Mouse (Mus musculus): ENCODE measurements around the gene Lrrc10. TPM values are rescaled to one million over a fixed set of nuclear protein-coding genes. Genes with fewer than 3 reads are reported as not detected.
A peak's percentile ranks its signal among the peaks of the same experiment; 100 is the strongest.
"Not testable (repeated sequence)": the region's sequence is repeated elsewhere in the genome, so short reads cannot be mapped to it uniquely, and the experiment has no call there.

The Lrrc10 gene
- polyA plus RNA-seq, 1 experiment: 0.07 TPM

- not testable (repeated sequence) for DNase-seq (ENCODE audit: low read depth)
These were observed 1.5 kb upstream of the Lrrc10 start for GRCm38 (mm10) chr10:117043497-117044166.

DNA sequence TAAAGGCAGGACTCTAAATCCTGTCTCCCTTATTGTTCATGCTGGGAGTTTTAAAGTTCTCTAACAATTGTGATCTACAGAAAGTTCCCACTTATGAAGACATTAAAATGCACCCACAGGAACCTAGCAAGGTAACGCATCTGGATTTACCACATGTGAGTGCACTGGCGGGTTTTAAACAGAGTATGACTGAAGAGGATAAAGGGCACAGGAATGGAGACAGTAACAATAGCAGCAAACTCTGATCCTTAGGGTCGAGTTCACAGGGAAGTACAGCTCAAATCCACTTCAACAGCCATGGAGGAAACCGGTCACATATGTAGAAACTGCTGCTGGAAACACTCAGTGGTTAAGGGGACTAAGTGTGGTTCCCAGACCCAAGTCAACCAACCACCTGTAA is 4.1 kb downstream of the Lrrc10 start:
- no peak for DNase-seq (ENCODE audit: low read depth)

DNA sequence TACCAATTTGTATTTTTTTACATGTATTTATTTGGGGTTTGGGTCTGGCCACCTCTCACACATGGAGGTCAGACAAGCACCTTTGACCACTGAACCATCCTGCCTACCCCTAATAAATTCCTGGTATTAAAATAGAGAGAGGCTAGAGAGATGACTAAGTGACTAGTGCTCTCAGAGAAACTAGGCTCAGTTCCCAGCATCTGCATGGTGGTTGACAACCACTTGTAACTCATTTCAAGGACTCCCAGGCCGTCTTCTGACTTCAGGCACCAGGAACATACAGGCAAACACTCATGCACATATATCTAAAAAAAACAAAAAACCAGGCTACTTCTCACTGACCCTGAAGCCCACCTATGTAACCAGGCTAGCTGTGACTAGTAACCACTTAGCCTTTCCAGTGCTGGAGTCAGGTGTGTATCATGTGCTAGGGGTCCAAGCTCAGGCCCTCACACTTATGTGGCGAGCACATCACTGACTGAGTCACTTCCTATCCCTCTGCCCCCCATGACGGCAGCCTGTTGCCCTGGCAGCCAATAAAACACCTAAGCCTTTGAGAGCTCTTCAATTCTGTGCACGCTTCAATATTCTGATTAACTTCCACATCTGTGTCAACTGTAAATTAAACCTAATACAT is 4.9 kb downstream of the Lrrc10 start:
- DNase-seq (ENCODE audit: low read depth): no peak

DNA sequence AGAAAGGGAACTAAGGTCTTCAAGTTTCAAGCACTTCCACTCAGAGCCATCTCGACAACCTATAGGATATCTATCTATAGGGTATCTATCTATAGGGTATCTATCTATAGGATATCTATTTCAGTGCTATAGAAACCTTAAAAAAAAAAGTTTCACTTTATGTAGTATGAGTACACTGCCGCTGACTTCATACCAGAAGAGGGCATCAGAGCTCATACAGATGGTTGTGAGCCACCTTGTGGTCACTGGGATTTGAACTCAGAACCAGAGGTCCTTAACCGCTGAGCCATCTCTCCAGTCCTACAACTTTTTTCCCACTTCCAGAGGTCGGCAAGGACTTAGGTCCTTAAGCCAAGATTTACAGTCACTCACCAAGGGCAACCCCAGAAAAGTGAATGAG is 10.5 kb downstream of the Lrrc10 start:
- no peak for DNase-seq (ENCODE audit: low read depth)

DNA sequence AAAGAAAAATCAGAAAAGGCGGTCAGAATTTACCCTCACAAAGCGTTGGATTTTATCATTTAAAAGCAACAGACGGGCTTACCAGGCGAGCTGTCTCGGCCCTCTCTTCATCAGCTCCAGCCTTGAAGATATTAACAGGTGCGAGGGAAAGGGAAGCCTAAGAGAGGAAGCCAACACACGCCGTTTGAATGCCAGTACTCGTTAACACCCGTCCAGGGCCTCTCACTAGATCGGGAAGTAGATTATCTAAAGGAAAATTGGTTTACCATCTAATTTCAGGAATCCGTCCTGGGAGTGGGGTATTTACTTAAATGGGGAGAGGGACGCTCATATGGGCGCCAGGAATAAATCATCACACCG is 17.7 kb downstream of the Lrrc10 start:
- DNase-seq (ENCODE audit: low read depth): no peak

- peak; percentile 45 for DNase-seq (ENCODE audit: low read depth)
These were observed 18.3 kb downstream of the Lrrc10 start, which contains the start of gene Cct2 for GRCm38 (mm10) chr10:117063254-117064021. Gene Cct2 (minus strand): TSS chr10:117063814.

GRCm38 (mm10) chr10:117064076-117064475 is 18.9 kb downstream of the Lrrc10 start:
- DNase-seq (ENCODE audit: low read depth): no peak

- DNase-seq (ENCODE audit: low read depth): no peak
These were observed 24.0 kb downstream of the Lrrc10 start for GRCm38 (mm10) chr10:117069109-117069508.

GRCm38 (mm10) chr10:117072191-117072888 is 27.2 kb downstream of the Lrrc10 start:
- no peak for DNase-seq (ENCODE audit: low read depth)

DNA sequence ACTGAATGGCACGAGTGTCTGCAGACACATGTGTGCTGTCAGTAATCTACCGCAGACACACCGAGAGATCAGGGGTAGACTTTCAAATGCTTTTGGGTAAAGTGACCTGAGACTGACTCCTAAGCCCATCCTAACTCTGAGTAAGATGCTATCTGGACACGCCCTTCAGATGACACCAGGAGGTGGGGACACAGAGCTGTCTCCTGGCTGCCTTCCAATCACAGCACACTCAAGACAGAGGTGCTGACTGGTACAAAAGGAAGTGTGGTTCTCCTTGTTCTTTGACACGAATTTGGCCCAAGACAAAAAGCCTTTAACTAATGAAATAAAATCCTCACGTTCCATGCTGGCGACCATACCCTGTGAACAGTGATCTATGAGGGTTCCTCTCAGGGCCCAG is 28.0 kb downstream of the Lrrc10 start:
- DNase-seq (ENCODE audit: low read depth): no peak

DNA sequence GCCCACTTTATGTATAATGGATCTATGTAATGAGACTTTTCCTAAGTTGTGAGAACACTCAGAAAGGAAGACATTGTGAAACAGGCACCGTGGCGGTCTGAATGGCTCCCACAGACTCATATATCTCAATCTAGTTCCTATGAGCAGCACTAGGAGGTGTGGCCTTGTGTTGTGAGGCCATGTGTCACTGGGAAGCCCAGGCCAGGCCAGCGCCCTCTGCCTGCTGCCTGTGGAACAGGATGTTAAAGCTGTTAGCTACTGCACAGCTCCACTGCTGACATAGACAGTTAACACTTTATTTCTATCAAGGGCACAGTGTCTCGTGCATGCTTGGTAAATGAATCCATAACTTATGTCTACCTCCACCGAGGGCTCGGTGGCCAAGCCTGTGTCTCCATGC is 33.1 kb downstream of the Lrrc10 start:
- no peak for DNase-seq (ENCODE audit: low read depth)

GRCm38 (mm10) chr10:117081326-117081725 is 36.2 kb downstream of the Lrrc10 start:
- DNase-seq (ENCODE audit: low read depth): no peak

DNA sequence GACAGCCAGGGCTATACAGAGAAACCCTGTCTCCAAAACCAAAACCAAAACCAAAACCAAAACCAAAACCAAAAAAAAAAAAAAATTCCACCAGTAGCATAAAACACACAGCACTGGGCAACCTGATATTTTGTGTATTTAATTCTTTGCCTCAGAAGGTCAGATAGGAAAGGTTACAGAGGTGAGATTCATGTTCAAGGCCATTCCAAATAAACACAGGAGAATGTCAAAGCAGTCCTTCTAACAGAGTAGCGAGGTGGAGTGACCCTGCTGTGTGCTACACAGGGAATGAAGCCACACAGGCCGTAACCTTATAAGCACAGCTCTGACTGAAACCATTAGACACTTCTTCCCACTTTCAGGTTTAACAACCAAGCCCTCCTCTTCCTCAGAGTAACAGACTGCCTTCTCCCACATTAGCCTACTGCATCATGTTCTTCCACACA is 36.8 kb downstream of the Lrrc10 start:
- DNase-seq (ENCODE audit: low read depth): no peak

DNA sequence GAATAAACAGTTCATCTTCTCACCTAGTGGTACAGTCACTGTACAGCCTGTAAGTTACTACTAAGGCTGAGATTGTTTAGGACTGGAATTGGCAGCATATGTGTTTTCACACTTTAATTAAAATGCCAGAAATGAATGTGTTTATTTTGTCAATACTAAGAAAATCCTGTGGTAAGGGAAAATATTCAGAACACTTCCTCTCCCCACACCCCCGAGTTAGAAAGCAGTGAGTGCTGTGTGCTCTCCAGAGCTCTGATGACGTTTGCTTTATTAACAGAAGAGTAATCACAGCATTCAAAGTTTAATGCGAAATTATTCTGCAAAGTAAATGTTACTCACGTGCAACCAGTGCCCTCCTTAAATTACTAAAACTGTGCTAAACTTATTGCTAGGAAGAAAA is 44.5 kb downstream of the Lrrc10 start:
- DNase-seq (ENCODE audit: low read depth): no peak

DNA sequence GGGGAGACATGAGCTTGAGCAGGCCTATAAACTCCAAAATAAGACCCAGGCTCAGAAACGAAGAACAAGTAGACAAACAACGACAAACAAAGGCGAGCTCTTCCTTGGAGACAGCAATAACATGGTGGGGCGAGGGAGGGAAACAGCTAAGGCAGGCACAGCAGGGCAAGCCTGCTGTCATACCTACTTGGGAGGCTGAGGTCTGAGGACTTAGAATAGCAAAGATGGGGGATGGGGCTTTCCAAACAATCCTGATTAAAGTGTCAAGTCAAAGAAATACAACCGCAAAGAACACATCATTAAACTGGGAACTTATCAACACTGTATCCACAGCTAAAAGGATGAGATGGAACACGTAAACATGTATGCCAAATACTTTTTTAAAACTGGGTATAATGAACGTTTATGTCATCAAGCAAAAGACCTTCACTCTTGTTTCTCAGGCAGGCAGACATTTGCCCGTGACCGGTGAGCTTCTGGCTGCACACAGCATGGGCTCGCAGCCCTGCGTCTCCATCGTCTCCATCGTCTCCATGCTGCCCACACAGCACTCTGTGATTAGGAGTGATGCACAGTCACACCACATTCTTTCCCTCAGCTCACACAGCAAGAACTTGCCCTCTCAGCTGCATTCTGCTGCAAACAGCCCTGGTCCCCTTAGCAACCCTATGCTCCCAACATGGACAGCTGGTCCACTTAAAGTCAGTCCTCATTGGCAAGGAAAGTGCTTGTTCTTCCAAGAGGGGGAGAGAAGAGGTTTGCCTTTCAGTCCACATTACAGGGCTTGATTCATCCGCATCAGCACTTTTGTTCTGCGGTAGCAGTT is 49.6 kb downstream of the Lrrc10 start:
- DNase-seq (ENCODE audit: low read depth): no peak

- no peak for DNase-seq (ENCODE audit: low read depth)
These were observed 51.0 kb downstream of the Lrrc10 start for GRCm38 (mm10) chr10:117096096-117096495.

Other genes with a start within 250 kb of the Lrrc10 start
- 0.04 and 0.07 TPM in 2 replicates for gene Myrfl, start 148.4 kb upstream of the Lrrc10 start, polyA plus RNA-seq (2012; rRNA removed)
- gene Rab3ip, start 94.6 kb upstream of the Lrrc10 start, polyA plus RNA-seq (2012; rRNA removed): 293 and 458 TPM in 2 replicates
- gene Gm10271, start 72.7 kb upstream of the Lrrc10 start, polyA plus RNA-seq (2012; rRNA removed): not detected in 2 replicates
- 0.69 and 0.77 TPM in 2 replicates for gene Best3, start 59.0 kb upstream of the Lrrc10 start, polyA plus RNA-seq (2012; rRNA removed)
- gene Cct2, start 18.5 kb downstream of the Lrrc10 start, polyA plus RNA-seq (2012; rRNA removed): 96.9 and 108 TPM in 2 replicates
- gene Frs2, start 103.2 kb downstream of the Lrrc10 start, polyA plus RNA-seq (2012; rRNA removed): 16.0 and 18.6 TPM in 2 replicates
- gene Yeats4, start 179.2 kb downstream of the Lrrc10 start, polyA plus RNA-seq (2012; rRNA removed): 18.2 and 21.8 TPM in 2 replicates
- gene 9530003J23Rik, start 193.4 kb downstream of the Lrrc10 start, polyA plus RNA-seq (2012; rRNA removed): 0.85 TPM in 1 of 2 replicates, not detected in the other
- 328 and 420 TPM in 2 replicates for gene Lyz2, start 237.0 kb downstream of the Lrrc10 start, polyA plus RNA-seq (2012; rRNA removed)
- gene Lyz1, start 247.5 kb downstream of the Lrrc10 start, polyA plus RNA-seq (2012; rRNA removed): 25.2 and 35.7 TPM in 2 replicates

Data from gonadal fat pad, adult 2 months (tissue).